Mouse (Mus musculus) E14TG2a.4 (cell line): Measurements from ENCODE around the gene Exo5.

Experiments
- CTCF ChIP-seq: conservative IDR thresholded peaks from 2 replicates; pipeline ENCODE4 v1.5.1; 2014; ENCODE audit warnings: low read length
- NANOG ChIP-seq: IDR thresholded peaks from 2 replicates; pipeline ENCODE4 v1.6.1; 2014; ENCODE audit warnings: borderline replicate concordance, low read length, mixed read lengths

- TF ChIP-seq CTCF = no peak
- no peak for TF ChIP-seq NANOG
These were observed 48.9 kb downstream of the Exo5 start for GRCm38 (mm10) chr4:120875961-120876360.
